Comparison of ENCODE assay signal across 8 mouse cellular contexts in the genomic region with DNA sequence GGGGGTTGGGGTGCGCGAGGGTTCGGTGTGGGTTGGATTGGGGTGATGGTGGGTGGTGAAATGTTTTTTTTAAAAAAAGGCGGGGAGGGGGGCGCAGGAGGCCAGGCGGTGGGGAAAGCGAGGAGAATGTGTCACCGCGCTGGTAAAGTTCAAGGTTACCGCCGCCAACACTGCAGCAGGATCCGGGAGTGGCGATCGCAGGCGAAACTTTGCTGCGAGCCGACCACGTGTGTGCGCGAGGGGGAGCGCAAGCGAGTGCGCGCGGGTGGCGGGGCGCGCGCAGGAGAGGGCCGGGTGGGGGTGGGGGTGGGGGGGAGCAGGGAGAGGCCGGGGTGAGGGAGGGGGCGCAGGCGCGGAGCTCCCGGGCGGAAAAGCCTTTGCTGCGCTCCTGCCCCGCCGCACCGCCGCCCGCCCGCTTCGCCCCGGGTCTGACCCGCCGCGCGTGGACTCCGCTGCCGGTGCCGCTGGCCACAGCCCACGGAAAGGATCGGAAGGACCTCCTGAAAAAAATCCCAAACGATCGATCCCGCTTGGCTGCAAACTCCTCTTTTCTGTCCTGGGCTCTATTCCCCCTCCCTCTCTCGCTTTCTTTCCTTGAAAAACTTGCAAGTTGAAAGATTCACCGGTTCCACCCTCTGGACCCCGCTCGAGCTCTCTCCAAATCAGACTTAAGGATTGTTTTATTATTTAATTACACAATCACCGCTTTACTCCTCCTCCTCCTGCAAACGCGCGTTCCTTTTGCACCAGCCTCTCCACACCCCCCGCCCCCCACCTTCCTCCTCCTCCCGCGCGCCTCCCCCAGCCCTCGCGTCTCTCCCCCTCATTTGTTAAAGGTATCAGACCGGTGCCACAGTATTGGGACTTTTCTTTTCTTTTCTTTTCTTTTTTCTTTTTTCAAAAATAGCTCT.
DNase-seq lines count a peak whose midpoint lies in the region; ATAC-seq lines count a peak whose summit lies in the region.

No protein-coding gene starts in this region.

- peak overlapping the region; percentile 88 for H3K4me3 ChIP-seq in embryonic facial prominence, embryonic 14.5 days (ENCODE audit: low read depth, low read length)
- H3K4me3 ChIP-seq in heart, embryonic 11.5 days (ENCODE audit: low read depth, low read length): peak overlapping the region; percentile 80
- peak overlapping the region; percentile 79 for H3K4me3 ChIP-seq in kidney, embryonic 15.5 days (replicated peaks)
- peak overlapping the region; percentile 63 for H3K4me3 ChIP-seq in liver, embryonic 12.5 days
- H3K4me3 ChIP-seq in neural tube, embryonic 13.5 days: peak overlapping the region; percentile 91

- peaks cover 30% of the 10 kb centered on the region for H3K4me1 ChIP-seq in embryonic facial prominence, embryonic 14.5 days (ENCODE audit: control insufficient read depth, insufficient read depth, low read length)
- peaks cover 31% of the 10 kb centered on the region for H3K4me1 ChIP-seq in heart, embryonic 11.5 days (ENCODE audit: control insufficient read depth, insufficient read depth, low read length)
- H3K4me1 ChIP-seq in kidney, embryonic 15.5 days: peaks cover 39% of the 10 kb centered on the region
- H3K4me1 ChIP-seq in liver, embryonic 12.5 days: peaks cover 8% of the 10 kb centered on the region; the same call in 1 of the 2 replicates
- peaks cover 43% of the 10 kb centered on the region for H3K4me1 ChIP-seq in neural tube, embryonic 13.5 days (replicated peaks)

- peak; percentile 74 for ATAC-seq in embryonic facial prominence, embryonic 14.5 days (ENCODE audit: low read depth)
- ATAC-seq in heart, embryonic 11.5 days (replicated peaks; ENCODE audit: insufficient number of reproducible peaks, low FRiP score, low TSS enrichment): peak; percentile 57
- ATAC-seq in kidney, embryonic 15.5 days (replicated peaks; ENCODE audit: low FRiP score): peak; percentile 69
- peak; percentile 18; the same call in 1 of the 2 replicates for ATAC-seq in liver, embryonic 12.5 days
- ATAC-seq in neural tube, embryonic 13.5 days (ENCODE audit: low read depth): peak; percentile 45

- H3K9me3 ChIP-seq in embryonic facial prominence, embryonic 14.5 days (ENCODE audit: control insufficient read depth, low read length): no peaks in the 10 kb centered on the region
- H3K9me3 ChIP-seq in heart, embryonic 11.5 days (replicated peaks; ENCODE audit: control insufficient read depth, low read length): no peaks in the 10 kb centered on the region
- no peaks in the 10 kb centered on the region for H3K9me3 ChIP-seq in kidney, embryonic 15.5 days (replicated peaks)
- no peaks in the 10 kb centered on the region for H3K9me3 ChIP-seq in liver, embryonic 12.5 days (replicated peaks)
- no peaks in the 10 kb centered on the region for H3K9me3 ChIP-seq in neural tube, embryonic 13.5 days

- no peaks in the 10 kb centered on the region for H3K27me3 ChIP-seq in embryonic facial prominence, embryonic 14.5 days (replicated peaks; ENCODE audit: control insufficient read depth, insufficient read depth, low read length)
- no peaks in the 10 kb centered on the region for H3K27me3 ChIP-seq in heart, embryonic 11.5 days (ENCODE audit: control insufficient read depth, insufficient read depth, low read length)
- H3K27me3 ChIP-seq in kidney, embryonic 15.5 days: peaks cover 34% of the 10 kb centered on the region
- H3K27me3 ChIP-seq in liver, embryonic 12.5 days (replicated peaks): peaks cover 72% of the 10 kb centered on the region
- peaks cover 4% of the 10 kb centered on the region; the same call in 1 of the 2 replicates for H3K27me3 ChIP-seq in neural tube, embryonic 13.5 days

- H3K36me3 ChIP-seq in embryonic facial prominence, embryonic 14.5 days (ENCODE audit: control insufficient read depth, insufficient read depth, low read length): no peaks in the 10 kb centered on the region
- H3K36me3 ChIP-seq in heart, embryonic 11.5 days (ENCODE audit: control insufficient read depth, insufficient read depth, low read length): no peaks in the 10 kb centered on the region
- H3K36me3 ChIP-seq in kidney, embryonic 15.5 days: no peaks in the 10 kb centered on the region
- H3K36me3 ChIP-seq in liver, embryonic 12.5 days: no peaks in the 10 kb centered on the region
- H3K36me3 ChIP-seq in neural tube, embryonic 13.5 days: no peaks in the 10 kb centered on the region

- H3K9ac ChIP-seq in embryonic facial prominence, embryonic 14.5 days (ENCODE audit: low read depth, low read length): peak overlapping the region; percentile 100
- peak overlapping the region; percentile 100 for H3K9ac ChIP-seq in heart, embryonic 11.5 days (ENCODE audit: low read depth, low read length)
- H3K9ac ChIP-seq in kidney, embryonic 15.5 days: peak overlapping the region; percentile 86
- H3K9ac ChIP-seq in liver, embryonic 12.5 days: peak overlapping the region; percentile 76
- H3K9ac ChIP-seq in neural tube, embryonic 13.5 days: peak overlapping the region; percentile 99

- H3K4me2 ChIP-seq in embryonic facial prominence, embryonic 14.5 days (ENCODE audit: low read depth, low read length): peak overlapping the region; percentile 89
- H3K4me2 ChIP-seq in heart, embryonic 11.5 days: peak overlapping the region; percentile 94
- peak overlapping the region; percentile 96 for H3K4me2 ChIP-seq in kidney, embryonic 15.5 days
- H3K4me2 ChIP-seq in liver, embryonic 12.5 days: peak overlapping the region; percentile 68
- peak overlapping the region; percentile 77 for H3K4me2 ChIP-seq in neural tube, embryonic 13.5 days

- peak overlapping the region; percentile 100 for H3K27ac ChIP-seq in embryonic facial prominence, embryonic 14.5 days (replicated peaks; ENCODE audit: low read depth, low read length)
- H3K27ac ChIP-seq in heart, embryonic 11.5 days (ENCODE audit: low read depth, low read length): peak overlapping the region; percentile 100
- H3K27ac ChIP-seq in kidney, embryonic 15.5 days: peak overlapping the region; percentile 100
- peak overlapping the region; percentile 89 for H3K27ac ChIP-seq in liver, embryonic 12.5 days
- H3K27ac ChIP-seq in neural tube, embryonic 13.5 days (replicated peaks): peak overlapping the region; percentile 99

- DNase-seq in ovary, adult 18-20 months (ENCODE audit: low spot score): peak; percentile 61
- DNase-seq in ovary, postnatal 10 days (ENCODE audit: low spot score): no peak
- peak; percentile 97 for DNase-seq in embryonic facial prominence, embryonic 14.5 days (ENCODE audit: low spot score)
- peak; percentile 50 to 72 for DNase-seq in urinary bladder, postnatal 36 days (ENCODE audit: low spot score in 2 of 2)

- WGBS in embryonic facial prominence, embryonic 14.5 days: under 1% methylated on average over 49 of the region's 72 CpGs
- WGBS in heart, embryonic 11.5 days (ENCODE audit: insufficient replicate concordance): under 1% methylated on average over 50 of the region's 72 CpGs
- WGBS in kidney, embryonic 15.5 days: 0% methylated on average over 68 of the region's 72 CpGs
- 1% methylated on average over 63 of the region's 72 CpGs for WGBS in liver, embryonic 12.5 days (ENCODE audit: insufficient replicate concordance)
- under 1% methylated on average over 60 of the region's 72 CpGs for WGBS in neural tube, embryonic 13.5 days

Comparison
In these comparisons a context has a peak if more than half of its experiments do, and no peak if none do; other contexts are left out.
1. ATAC-seq: peak in every context shown above with its lines; median percentile 74 in embryonic facial prominence, embryonic 14.5 days; 69 in kidney, embryonic 15.5 days; 57 in heart, embryonic 11.5 days; 45 in neural tube, embryonic 13.5 days; 18 in liver, embryonic 12.5 days.